In genomic region chr13:111555333-111555732, GRCm38 (mm10) we compare ENCODE assay signal across 11 mouse cellular contexts. TPM values are rescaled to one million over a fixed set of nuclear protein-coding genes. Genes with fewer than 3 reads are reported as not detected.
DNase-seq lines count a peak whose midpoint lies in the region; ATAC-seq and TF ChIP-seq lines count a peak whose summit lies in the region.
"Had no signal": no experiment of that assay in that cellular context is flagged by ENCODE, and none has a peak within 500 bp of the region (broad histone marks: within the 10 kb centered on the region; RNA-seq: fewer than 3 reads in every experiment).

No protein-coding gene starts in this region.

- WGBS in liver, postnatal 0 days (ENCODE audit: insufficient replicate concordance), result 11% methylated on average over 8 of the region's 8 CpGs
- 57% methylated on average over 8 of the region's 8 CpGs for WGBS in forebrain, embryonic 14.5 days

- peaks cover 17% of the 10 kb centered on the region for H3K4me1 ChIP-seq in liver, postnatal 0 days (ENCODE audit: insufficient read depth)
- no peaks in the 10 kb centered on the region for H3K4me1 ChIP-seq in forebrain, embryonic 14.5 days (ENCODE audit: control insufficient read depth, insufficient read depth, low read length)

- TF ChIP-seq EP300 in liver, postnatal 0 days (IDR thresholded peaks at IDR 0.05; ENCODE audit: low read depth), result peak; percentile 70

- no peaks in the 10 kb centered on the region for H3K27me3 ChIP-seq in liver, postnatal 0 days (ENCODE audit: insufficient read depth, low read length)
- no peaks in the 10 kb centered on the region for H3K27me3 ChIP-seq in forebrain, embryonic 14.5 days (replicated peaks; ENCODE audit: control insufficient read depth, insufficient read depth, low read length)
- H3K27me3 ChIP-seq: limb, embryonic 15.5 days had no signal

- peak overlapping the region; percentile 65 for H3K27ac ChIP-seq in liver, postnatal 0 days (ENCODE audit: low read depth)
- H3K27ac ChIP-seq in forebrain, embryonic 14.5 days (ENCODE audit: low read depth, low read length), result no peak overlapping the region
- H3K27ac ChIP-seq: limb, embryonic 15.5 days had no signal

- no peak for TF ChIP-seq CTCF in liver, postnatal 0 days (IDR thresholded peaks at IDR 0.05; ENCODE audit: low read depth)

- H3K4me3 ChIP-seq in liver, postnatal 0 days (ENCODE audit: low read depth, low read length), result no peak overlapping the region
- H3K4me3 ChIP-seq in forebrain, embryonic 14.5 days (ENCODE audit: low read depth, low read length), result no peak overlapping the region
- H3K4me3 ChIP-seq: limb, embryonic 15.5 days had no signal

- H3K9me3 ChIP-seq in liver, postnatal 0 days (ENCODE audit: low read length), result 0 out of 2 replicates have a peak, but pooled peaks cover 3% of the 10 kb centered on the region
- H3K9me3 ChIP-seq in forebrain, embryonic 14.5 days (replicated peaks; ENCODE audit: control insufficient read depth, low read length), result no peaks in the 10 kb centered on the region
- H3K9me3 ChIP-seq: limb, embryonic 15.5 days had no signal

- ATAC-seq in liver, postnatal 0 days, result peak; percentile 71
- ATAC-seq in forebrain, embryonic 14.5 days, result no peak
- ATAC-seq: inflammation-experienced regulatory T-cells, adult 6 months had no signal

- H3K4me2 ChIP-seq in liver, postnatal 0 days (ENCODE audit: low read depth, low read length), result peak overlapping the region; percentile 63
- H3K4me2 ChIP-seq in forebrain, embryonic 14.5 days (ENCODE audit: low read length), result no peak overlapping the region
- H3K4me2 ChIP-seq: limb, embryonic 15.5 days had no signal

- peak overlapping the region; percentile 43 for H3K9ac ChIP-seq in liver, postnatal 0 days (replicated peaks)
- no peak overlapping the region for H3K9ac ChIP-seq in forebrain, embryonic 14.5 days (ENCODE audit: low read length)
- H3K9ac ChIP-seq: limb, embryonic 15.5 days had no signal

- H3K36me3 ChIP-seq in liver, postnatal 0 days (replicated peaks; ENCODE audit: insufficient read depth, low read length), result no peaks in the 10 kb centered on the region
- no peaks in the 10 kb centered on the region for H3K36me3 ChIP-seq in forebrain, embryonic 14.5 days (ENCODE audit: control insufficient read depth, insufficient read depth, low read length)
- H3K36me3 ChIP-seq: limb, embryonic 15.5 days had no signal

- DNase-seq in adrenal gland, postnatal 10 days, result peak; percentile 26
- DNase-seq in adrenal gland, postnatal 25 days, result no peak
- peak; percentile 5 for DNase-seq in kidney, postnatal 14 days
- no peak for DNase-seq in kidney, postnatal 36 days
- DNase-seq in c-Kit-positive CD71-positive TER-119-negative erythroid progenitor cells, embryonic 14.5 days (ENCODE audit: low read depth), result peak; percentile 69
- DNase-seq in liver, postnatal 0 days, result peak; percentile 56
- no peak for DNase-seq in forebrain, embryonic 14.5 days (ENCODE audit: low spot score)
- DNase-seq in right cerebral cortex, adult 18-20 months, result no peak
- DNase-seq: cerebellum, postnatal 25 days had no signal

RNA-seq across cellular contexts. Expression of gene Gm49496, which starts 5.6 kb away (rescaled TPM):
- not detected for total RNA-seq in adrenal gland, postnatal 10 days (2021)
- total RNA-seq in adrenal gland, postnatal 25 days (2021), result not detected in 2 replicates
- 0.14 TPM in 1 of 2 replicates, not detected in the other for polyA plus RNA-seq in liver, postnatal 0 days (2015; fragmentation: Nextera tagmentation; extraction: Ambion mirVana)
- polyA plus RNA-seq in forebrain, embryonic 14.5 days (2014; fragmentation: Nextera tagmentation; extraction: Ambion mirVana), result not detected in 2 replicates
- polyA plus RNA-seq: inflammation-experienced regulatory T-cells, adult 6 months; limb, embryonic 15.5 days had no signal

RNA-seq across cellular contexts. Expression of gene Gm10198, which starts 37.3 kb away (rescaled TPM):
- total RNA-seq in adrenal gland, postnatal 10 days (2021), result not detected
- not detected in 2 replicates for total RNA-seq in adrenal gland, postnatal 25 days (2021)
- polyA plus RNA-seq in liver, postnatal 0 days (2015; fragmentation: Nextera tagmentation; extraction: Ambion mirVana), result not detected in 2 replicates
- polyA plus RNA-seq in forebrain, embryonic 14.5 days (2014; fragmentation: Nextera tagmentation; extraction: Ambion mirVana), result not detected in 2 replicates
- polyA plus RNA-seq: inflammation-experienced regulatory T-cells, adult 6 months; limb, embryonic 15.5 days had no signal

Comparison
In these comparisons a context has a peak if more than half of its experiments do, and no peak if none do; other contexts are left out.
1. DNase-seq: peak in adrenal gland, postnatal 10 days (single experiment), kidney, postnatal 14 days (single experiment), c-Kit-positive CD71-positive TER-119-negative erythroid progenitor cells, embryonic 14.5 days (single experiment) and liver, postnatal 0 days (single experiment); none in adrenal gland, postnatal 25 days (single experiment), kidney, postnatal 36 days (0 of 2), forebrain, embryonic 14.5 days (single experiment) and right cerebral cortex, adult 18-20 months (single experiment).